Mouse (Mus musculus): ENCODE results near the gene Nmrk1.

- TF ChIP-seq CTCF (IDR thresholded peaks at IDR 0.05; ENCODE audit: low read depth) (no peak), EP300 (optimal IDR thresholded peaks at IDR 0.05) (no peak)
These were observed 14.2 kb upstream of the Nmrk1 start for GRCm38 (mm10) chr19:18617504-18617903.

Data from stomach, postnatal 0 days (tissue).